In the genomic region with DNA sequence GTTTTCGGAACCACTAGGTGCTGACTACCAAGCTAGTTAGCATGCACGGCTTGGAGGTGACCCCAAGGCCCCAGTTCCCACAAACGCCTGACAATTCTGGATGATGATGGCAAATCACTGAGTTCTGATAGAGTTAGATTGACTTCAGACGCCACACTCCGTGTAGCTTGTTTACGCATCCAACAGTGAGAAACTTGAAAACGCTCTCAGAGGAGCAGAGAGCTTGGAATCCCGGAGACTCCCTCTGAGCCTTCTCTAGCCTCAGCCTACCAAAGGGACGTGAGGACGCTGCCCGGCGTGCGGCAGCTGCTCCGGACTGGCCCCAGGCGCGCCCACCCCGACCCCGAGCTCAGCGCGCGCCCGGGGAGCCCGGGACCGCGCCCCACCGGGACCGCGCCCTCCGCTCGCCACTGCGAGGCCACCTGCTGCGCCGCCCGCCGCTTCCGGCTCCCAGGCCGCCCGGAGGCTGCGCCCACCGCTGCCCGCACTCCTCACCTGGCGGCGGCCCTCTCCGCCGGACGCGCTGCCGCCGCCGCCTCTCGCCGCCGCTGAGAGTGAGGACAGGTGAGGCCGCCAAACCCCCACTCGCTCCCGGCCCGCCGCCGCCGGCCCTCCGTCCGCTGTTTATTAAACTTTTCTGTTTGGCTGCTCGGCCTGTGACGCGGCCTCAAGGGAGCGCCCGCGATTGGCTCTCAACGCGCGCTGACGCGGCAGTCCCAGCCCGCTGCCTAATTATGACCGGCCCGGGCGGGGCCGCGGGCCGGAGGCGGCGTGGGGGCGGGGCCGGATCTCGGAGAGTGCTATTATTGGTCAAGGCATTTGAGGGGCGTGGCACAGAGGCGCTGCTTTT, we compare ENCODE assay signal across 1 mouse cellular context.
TF ChIP-seq lines count a peak whose summit lies in the region.

A gene (minus strand): TSS at position 709 of the 850 bp plus-strand sequence.

TF ChIP-seq in CH12.LX, 34 proteins besides CTCF, POLR2A, EP300 and RAD21 (continued from another document):
- peak; percentile 52; the same call in 1 of the 2 replicates for TF ChIP-seq NELFE (IDR thresholded peaks at IDR 0.05; ENCODE audit: low read depth, low read length)
- peak; percentile 16; the same call in 1 of the 2 replicates for TF ChIP-seq IRF4 (IDR thresholded peaks at IDR 0.05; ENCODE audit: low read depth, low read length)
- TF ChIP-seq BHLHE40 (IDR thresholded peaks at IDR 0.05; ENCODE audit: low read depth, low read length), result no peak
- peak; percentile 70; the same call in 1 of the 2 replicates for TF ChIP-seq MAZ (IDR thresholded peaks at IDR 0.05; ENCODE audit: low read depth, low read length)
- TF ChIP-seq ZMIZ1 (IDR thresholded peaks at IDR 0.05; ENCODE audit: low read depth, low read length), result peak; percentile 83
- peak; percentile 38; the same call in 1 of the 2 replicates for TF ChIP-seq NRF1 (IDR thresholded peaks at IDR 0.05; ENCODE audit: low read depth, low read length)
- peak; percentile 35 for TF ChIP-seq HCFC1 (IDR thresholded peaks at IDR 0.05; ENCODE audit: low read depth, low read length)
- TF ChIP-seq MXI1 (IDR thresholded peaks at IDR 0.05; ENCODE audit: low read depth, low read length), result peak; percentile 70
- peak; percentile 17; the same call in 1 of the 2 replicates for TF ChIP-seq CHD2 (IDR thresholded peaks at IDR 0.05; ENCODE audit: low read length)
- TF ChIP-seq MYC (IDR thresholded peaks at IDR 0.05; ENCODE audit: low read depth, low read length), result no peak
- TF ChIP-seq SIN3A (IDR thresholded peaks at IDR 0.05; ENCODE audit: low read length), result 0 out of 2 replicates have a peak, but pooled peaks have one; percentile 33
- TF ChIP-seq E2F4 (IDR thresholded peaks at IDR 0.05; ENCODE audit: insufficient replicate concordance, low read depth, low read length), result no peak
